Mouse (Mus musculus) stomach, postnatal 0 days (tissue): ENCODE measurements around the gene Plekha6.

Experiments used
- CTCF ChIP-seq: IDR thresholded peaks from 2 replicates; pipeline ENCODE4 v1.5.1; 2016; ENCODE audit warnings: antibody characterized with exemption, low read depth, mild to moderate bottlenecking, moderate library complexity
- EP300 ChIP-seq: optimal IDR thresholded peaks from 2 replicates; pipeline ENCODE3; 2016; ENCODE audit warnings: antibody characterized with exemption

- no peak for TF ChIP-seq CTCF
- no peak for TF ChIP-seq EP300
Observed at GRCm38 (mm10) chr1:133134881-133135280, 29.1 kb upstream of the Plekha6 start.
